Mouse (Mus musculus): ENCODE measurements around the gene Supt6. TPM values are rescaled to one million over a fixed set of nuclear protein-coding genes. Genes with fewer than 3 reads are reported as not detected.

Supt6 gene
- polyA plus RNA-seq, 1 experiment from 2014 or later = 37.5 TPM

DNA sequence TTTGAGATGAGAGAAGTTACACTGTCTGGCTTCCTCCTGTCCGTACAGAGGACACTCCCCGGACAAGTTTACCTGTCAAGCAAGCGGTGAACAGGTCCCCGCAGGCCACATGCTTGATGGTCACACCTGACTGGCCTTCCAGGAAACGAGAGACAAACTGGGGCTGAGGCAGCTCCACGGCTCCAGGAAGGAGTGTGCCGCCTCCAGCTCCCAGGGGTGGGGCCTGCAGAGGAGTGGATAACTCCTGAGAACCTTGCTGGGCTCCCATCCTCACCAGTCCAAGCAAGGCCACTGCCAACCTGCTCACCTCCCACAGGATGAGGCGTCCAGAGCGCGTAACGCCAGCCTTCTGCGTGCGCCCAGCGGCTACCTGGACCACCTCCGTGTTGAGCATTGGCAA, 75.5 kb downstream of the Supt6 start:
- no peak for ATAC-seq (ENCODE audit: low FRiP score, low read depth)
- Histone ChIP-seq H3K4me2 (replicated peaks) (no peak overlapping the region), H3K36me3 (no peaks in the 10 kb centered on the region), H3K27me3 (peaks cover 17% of the 10 kb centered on the region), H3K27ac (replicated peaks) (no peak overlapping the region), H3K4me1 (peaks cover 7% of the 10 kb centered on the region), H3K9me3 (no peaks in the 10 kb centered on the region), H3K4me3 (no peak overlapping the region), H3K9ac (replicated peaks) (no peak overlapping the region)
- WGBS = 89% methylated on average over 15 of the region's 15 CpGs

DNA sequence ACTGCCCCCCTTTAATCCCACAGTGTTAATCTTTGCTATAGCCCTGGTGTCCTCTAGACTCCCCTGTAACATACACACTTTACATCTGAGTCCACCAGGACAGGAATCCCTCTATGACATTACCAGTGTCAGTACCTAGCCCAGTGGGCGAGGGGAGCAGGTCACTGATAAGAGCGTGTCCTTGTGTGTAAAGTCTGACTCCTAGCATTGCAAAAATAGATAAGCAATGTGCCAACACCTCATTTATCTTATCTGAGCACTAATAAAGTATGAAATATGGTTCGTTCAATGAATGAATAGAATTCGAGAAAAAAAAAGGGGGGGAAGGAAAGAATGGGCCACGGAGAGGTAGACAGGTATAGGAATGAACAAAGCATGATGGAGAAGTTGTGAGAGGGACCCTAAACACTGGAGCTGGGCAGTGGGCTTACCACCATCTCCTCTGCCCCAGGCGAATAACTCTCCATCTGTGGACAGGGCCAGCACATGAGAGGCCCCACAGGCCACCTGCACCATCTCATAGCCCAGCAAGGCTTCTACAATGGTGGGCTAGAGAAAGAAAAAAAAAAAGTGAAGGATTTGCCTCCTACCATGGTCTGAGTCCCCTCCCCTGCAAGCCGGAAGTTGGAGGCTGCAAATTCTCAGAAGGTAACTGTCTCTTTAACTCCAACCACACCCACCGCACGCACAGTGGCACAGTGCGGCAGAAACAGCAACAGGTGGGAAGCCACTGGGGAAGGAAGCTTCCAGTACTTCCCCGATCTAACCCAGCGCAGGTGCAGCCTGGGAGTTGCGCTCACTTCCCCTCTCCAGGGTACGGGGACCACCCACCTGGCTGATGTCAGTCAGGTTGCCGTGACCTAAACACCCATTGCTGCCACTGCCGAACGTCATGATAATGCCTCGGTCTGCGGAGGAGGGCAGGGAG, 77.0 kb downstream of the Supt6 start:
- 69% methylated on average over 19 of the region's 19 CpGs for WGBS
- H3K4me2 ChIP-seq (replicated peaks) = no peak overlapping the region
- no peak overlapping the region for H3K4me3 ChIP-seq
- no peaks in the 10 kb centered on the region for H3K36me3 ChIP-seq
- H3K9me3 ChIP-seq = no peaks in the 10 kb centered on the region
- H3K9ac ChIP-seq (replicated peaks) = no peak overlapping the region
- peaks cover 17% of the 10 kb centered on the region for H3K27me3 ChIP-seq
- H3K4me1 ChIP-seq = peaks cover 7% of the 10 kb centered on the region
- no peak for ATAC-seq (ENCODE audit: low FRiP score, low read depth)
- H3K27ac ChIP-seq (replicated peaks) = no peak overlapping the region

DNA sequence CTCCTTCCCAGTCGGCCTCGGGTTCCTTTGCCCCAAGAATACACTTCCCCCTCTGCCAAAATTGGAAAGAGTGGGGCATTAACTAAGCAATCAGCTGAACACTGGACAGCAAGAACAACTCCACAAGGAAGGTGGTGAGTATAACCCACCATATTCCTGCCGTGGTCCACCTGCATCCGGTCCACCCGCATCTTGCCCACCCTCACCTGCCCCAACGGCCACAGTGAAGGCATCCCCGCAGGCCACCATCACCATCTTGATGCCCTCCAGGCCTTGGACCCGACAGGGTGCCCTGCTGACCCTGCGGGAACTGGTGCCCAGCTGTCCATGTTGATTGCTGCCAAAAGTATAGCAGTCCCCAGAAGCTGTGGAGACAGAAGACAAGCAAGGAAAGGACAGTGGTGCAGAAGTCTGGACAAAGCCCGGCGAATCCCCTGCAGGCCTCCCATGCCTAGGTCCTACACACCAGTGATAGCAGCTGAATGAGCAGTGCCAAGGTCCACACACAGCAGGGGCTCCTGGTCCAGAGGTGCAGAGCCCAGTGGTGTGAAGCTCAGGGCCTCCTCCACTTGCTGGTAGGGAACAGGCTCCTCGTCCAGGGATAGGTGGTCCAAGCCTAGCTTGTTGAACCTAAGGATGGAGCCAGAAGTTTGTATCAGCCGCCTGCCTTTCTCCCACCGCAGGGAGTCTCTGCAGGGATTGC, 78.4 kb downstream of the Supt6 start:
- 84% methylated on average over 14 of the region's 14 CpGs for WGBS
- no peaks in the 10 kb centered on the region for H3K9me3 ChIP-seq
- peaks cover 4% of the 10 kb centered on the region for H3K36me3 ChIP-seq
- H3K27me3 ChIP-seq = peaks cover 17% of the 10 kb centered on the region
- no peak overlapping the region for H3K4me3 ChIP-seq
- H3K4me1 ChIP-seq = peaks cover 21% of the 10 kb centered on the region
- no peak overlapping the region for H3K4me2 ChIP-seq (replicated peaks)
- no peak overlapping the region for H3K27ac ChIP-seq (replicated peaks)
- H3K9ac ChIP-seq (replicated peaks) = no peak overlapping the region
- ATAC-seq (ENCODE audit: low FRiP score, low read depth) = no peak

DNA sequence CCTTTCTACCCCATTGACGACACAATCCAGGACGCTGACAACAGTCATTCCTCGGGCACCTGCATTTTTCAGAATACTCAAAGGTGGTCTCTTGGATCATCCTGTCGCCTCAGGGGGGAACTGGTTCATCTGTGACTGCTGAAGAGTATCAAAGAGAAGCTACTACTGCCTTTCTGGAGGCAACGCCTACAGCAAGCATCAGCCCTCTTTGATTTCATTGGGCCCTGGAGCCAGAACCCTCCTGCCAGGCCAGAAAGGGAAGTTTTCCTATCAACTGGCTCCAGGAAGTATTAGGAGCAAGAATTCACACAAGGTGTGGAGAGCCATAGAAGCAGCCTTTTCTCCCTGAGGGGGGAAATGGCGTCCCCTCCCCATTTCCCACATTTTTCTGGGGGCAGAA, 79.1 kb downstream of the Supt6 start:
- H3K9ac ChIP-seq (replicated peaks) = no peak overlapping the region
- H3K9me3 ChIP-seq = no peaks in the 10 kb centered on the region
- H3K27me3 ChIP-seq = peaks cover 17% of the 10 kb centered on the region
- H3K4me3 ChIP-seq = no peak overlapping the region
- H3K4me2 ChIP-seq (replicated peaks) = no peak overlapping the region
- 72% methylated on average over 6 of the region's 6 CpGs for WGBS
- H3K27ac ChIP-seq (replicated peaks) = no peak overlapping the region
- ATAC-seq (ENCODE audit: low FRiP score, low read depth) = no peak
- peaks cover 12% of the 10 kb centered on the region for H3K36me3 ChIP-seq
- H3K4me1 ChIP-seq = peaks cover 27% of the 10 kb centered on the region

DNA sequence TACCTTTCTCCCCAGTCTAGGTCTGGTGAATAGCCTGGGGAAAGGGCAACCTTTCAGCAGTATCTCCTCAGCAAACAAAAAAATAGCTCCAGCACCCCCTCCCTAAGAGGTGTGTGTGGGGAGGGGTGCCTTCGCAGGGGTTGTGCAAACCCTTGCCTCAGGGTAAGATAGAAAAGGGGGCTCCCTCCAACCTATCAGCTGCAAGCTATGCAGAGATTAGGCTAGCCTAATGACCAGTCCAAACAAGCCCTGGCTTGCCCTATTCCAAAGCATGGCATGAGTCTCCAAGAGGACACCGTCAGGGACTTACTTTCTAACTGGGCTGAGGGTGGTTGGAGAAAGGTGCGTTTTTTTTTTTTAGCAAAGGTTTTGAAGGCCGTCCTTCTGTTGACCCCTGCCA, 79.6 kb downstream of the Supt6 start:
- Histone ChIP-seq H3K36me3 (peaks cover 17% of the 10 kb centered on the region), H3K9me3 (no peaks in the 10 kb centered on the region), H3K4me3 (peak overlapping the region; percentile 100), H3K27ac (replicated peaks) (peak overlapping the region; percentile 99; the same call in 1 of the 2 replicates), H3K9ac (replicated peaks) (peak overlapping the region; percentile 99; the same call in 1 of the 2 replicates), H3K27me3 (peaks cover 17% of the 10 kb centered on the region), H3K4me1 (peaks cover 27% of the 10 kb centered on the region), H3K4me2 (replicated peaks) (peak overlapping the region; percentile 75)
- no peak for ATAC-seq (ENCODE audit: low FRiP score, low read depth)
- WGBS = 53% methylated on average over 4 of the region's 4 CpGs

DNA sequence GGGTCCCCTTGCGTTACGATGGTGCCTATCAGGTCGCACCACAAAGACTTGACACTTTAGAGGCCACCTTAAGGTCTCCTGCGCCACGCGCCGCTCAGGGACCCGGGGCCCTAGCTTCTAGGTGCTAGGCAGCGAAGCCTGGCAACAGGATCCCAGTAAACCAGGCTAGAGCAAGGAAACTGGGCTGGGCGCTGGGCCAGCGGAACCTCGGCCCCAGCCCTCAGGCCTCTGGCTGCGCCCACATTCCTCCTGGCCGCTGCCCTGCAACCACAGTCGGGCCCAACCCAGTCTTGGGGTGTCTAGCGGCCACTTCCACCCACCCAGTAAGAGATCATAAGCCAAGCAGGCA, 80.1 kb downstream of the Supt6 start:
- Histone ChIP-seq H3K9me3 (no peaks in the 10 kb centered on the region), H3K27ac (replicated peaks) (peak overlapping the region; percentile 99), H3K4me1 (peaks cover 27% of the 10 kb centered on the region), H3K4me2 (replicated peaks) (peak overlapping the region; percentile 75), H3K9ac (replicated peaks) (peak overlapping the region; percentile 99), H3K4me3 (peak overlapping the region; percentile 100), H3K36me3 (peaks cover 21% of the 10 kb centered on the region), H3K27me3 (peaks cover 17% of the 10 kb centered on the region)
- WGBS = 4% methylated on average over 16 of the region's 16 CpGs
- ATAC-seq (ENCODE audit: low FRiP score, low read depth) = peak; percentile 3; the same call in 1 of the 2 replicates

DNA sequence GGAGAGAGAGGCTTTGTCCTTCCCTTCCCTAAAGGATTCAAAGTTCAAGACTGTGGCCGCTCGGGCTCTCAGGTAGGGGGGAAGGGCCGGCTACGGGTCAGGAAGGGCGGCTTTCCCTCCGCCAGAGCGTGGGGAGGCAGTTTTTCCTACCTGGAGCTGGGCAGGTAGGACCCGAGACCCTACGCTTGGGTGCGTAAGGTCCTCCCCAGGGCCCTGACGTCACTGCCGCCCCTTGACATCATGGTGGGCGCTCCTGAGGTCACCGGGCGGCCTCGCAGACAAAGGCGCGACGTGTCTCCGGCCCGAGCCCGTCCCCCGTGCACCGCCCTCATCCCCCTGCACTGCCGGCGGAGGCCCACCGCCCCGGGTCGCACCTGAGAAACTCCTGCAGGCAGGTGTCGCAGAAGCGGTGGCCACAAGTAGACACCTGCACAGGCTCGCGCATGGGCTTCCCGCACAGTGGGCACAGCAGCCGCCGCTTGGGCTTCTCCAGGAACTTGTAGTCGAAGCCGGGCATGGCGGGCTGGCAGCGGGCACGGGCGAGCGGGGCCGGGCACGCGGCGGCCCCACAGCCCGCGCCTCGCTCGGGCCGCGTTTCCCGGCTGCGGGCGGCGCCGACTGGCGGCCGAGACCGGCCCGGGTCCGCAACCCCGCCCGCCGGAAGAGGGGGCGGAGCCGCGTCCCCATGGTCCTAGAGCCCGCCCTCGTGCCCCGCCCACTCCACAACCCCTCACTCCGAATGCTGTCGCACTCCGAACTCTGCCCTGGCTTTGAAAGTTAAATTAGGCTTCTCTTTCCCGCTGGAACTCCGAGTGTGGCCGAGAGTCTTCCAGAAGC, 80.6 kb downstream of the Supt6 start, which contains the start of gene Traf4:
Gene Traf4 (minus strand): TSS at position 666 of the 837 bp plus-strand sequence.
- Histone ChIP-seq H3K27me3 (peaks cover 17% of the 10 kb centered on the region), H3K4me2 (replicated peaks) (peak within 1 kb of the TSS; percentile 75), H3K4me3 (peak within 1 kb of the TSS; percentile 100), H3K9me3 (no peaks in the 10 kb centered on the region), H3K36me3 (peaks cover 27% of the 10 kb centered on the region), H3K9ac (replicated peaks) (peak within 1 kb of the TSS; percentile 99), H3K27ac (replicated peaks) (peak within 1 kb of the TSS; percentile 99), H3K4me1 (peaks cover 27% of the 10 kb centered on the region)
- peak; percentile 80 for ATAC-seq (ENCODE audit: low FRiP score, low read depth)
- WGBS = under 1% methylated on average over 76 of the region's 78 CpGs

DNA sequence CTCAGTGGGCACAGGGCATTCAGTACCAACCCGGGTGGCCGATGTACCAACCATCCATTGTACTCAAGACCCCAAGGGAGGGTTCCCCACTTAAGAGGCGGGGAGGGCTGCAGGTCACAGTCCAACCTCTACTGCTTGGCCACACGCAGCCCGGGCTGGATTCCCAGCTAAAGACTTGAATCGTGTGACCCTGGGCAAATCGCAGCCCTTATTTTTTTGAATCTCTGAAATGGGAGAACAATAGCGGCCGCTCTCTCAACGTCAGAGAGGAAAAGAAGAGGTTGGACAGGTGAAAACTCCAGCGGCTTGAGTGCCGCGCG, 81.2 kb downstream of the Supt6 start:
- WGBS = under 1% methylated on average over 14 of the region's 14 CpGs
- H3K4me3 ChIP-seq = peak overlapping the region; percentile 100
- peak overlapping the region; percentile 75 for H3K4me2 ChIP-seq (replicated peaks)
- H3K27me3 ChIP-seq = peaks cover 17% of the 10 kb centered on the region
- ATAC-seq (ENCODE audit: low FRiP score, low read depth) = no peak
- peaks cover 32% of the 10 kb centered on the region for H3K4me1 ChIP-seq
- peak overlapping the region; percentile 99 for H3K9ac ChIP-seq (replicated peaks)
- peak overlapping the region; percentile 99 for H3K27ac ChIP-seq (replicated peaks)
- H3K36me3 ChIP-seq = peaks cover 33% of the 10 kb centered on the region
- H3K9me3 ChIP-seq = no peaks in the 10 kb centered on the region

DNA sequence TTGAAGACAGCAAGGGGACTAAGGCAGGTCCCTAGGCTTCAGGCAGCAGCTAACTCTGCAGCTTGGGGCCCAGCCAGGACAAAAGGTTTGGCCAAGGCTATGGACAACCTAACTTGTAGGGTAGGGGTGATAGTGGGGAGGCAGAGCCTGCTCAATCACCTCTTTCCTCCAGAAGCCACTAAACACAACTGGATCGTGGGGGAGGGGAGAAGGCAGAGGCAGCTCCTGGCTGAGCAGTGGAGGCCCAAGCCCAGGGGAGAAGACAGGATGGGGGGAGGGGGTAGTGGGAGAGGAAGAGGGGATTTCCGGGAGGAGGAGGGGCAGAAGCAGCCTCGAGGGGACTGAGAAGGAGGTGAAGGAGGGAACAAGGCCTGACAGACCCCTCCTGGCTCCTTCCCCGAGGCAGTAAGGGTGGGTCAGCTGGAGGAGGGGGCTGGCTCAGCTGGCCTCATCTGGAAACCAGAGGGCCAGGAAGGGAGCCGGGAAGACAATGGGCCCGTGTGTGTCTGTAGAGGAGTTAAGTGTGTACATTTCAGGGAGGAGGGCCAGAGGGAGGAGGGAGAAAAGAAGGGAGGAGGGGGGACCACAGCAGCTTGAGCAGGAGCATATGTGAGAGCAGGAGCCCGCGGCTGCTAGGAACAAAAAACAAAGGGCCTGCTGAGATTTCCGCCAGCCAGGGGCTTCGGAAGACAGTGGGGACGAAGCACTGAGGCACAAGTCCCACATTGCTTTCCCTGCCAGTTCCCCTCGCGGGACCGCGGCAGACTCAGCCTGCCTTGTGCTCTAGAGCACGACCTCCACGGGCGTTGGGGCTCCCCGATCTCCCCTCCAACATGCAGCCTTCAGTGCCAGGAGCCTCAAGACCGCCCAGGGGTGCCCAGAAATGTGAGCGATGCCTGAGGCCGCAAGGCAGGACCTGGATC, 81.8 kb downstream of the Supt6 start:
- H3K27me3 ChIP-seq = peaks cover 17% of the 10 kb centered on the region
- peak overlapping the region; percentile 100 for H3K4me3 ChIP-seq
- peak; percentile 70 for ATAC-seq (ENCODE audit: low FRiP score, low read depth)
- peaks cover 34% of the 10 kb centered on the region for H3K4me1 ChIP-seq
- peak overlapping the region; percentile 75 for H3K4me2 ChIP-seq (replicated peaks)
- peaks cover 37% of the 10 kb centered on the region for H3K36me3 ChIP-seq
- H3K9ac ChIP-seq (replicated peaks) = peak overlapping the region; percentile 99
- WGBS = under 1% methylated on average over 22 of the region's 22 CpGs
- no peaks in the 10 kb centered on the region for H3K9me3 ChIP-seq
- H3K27ac ChIP-seq (replicated peaks) = peak overlapping the region; percentile 99

DNA sequence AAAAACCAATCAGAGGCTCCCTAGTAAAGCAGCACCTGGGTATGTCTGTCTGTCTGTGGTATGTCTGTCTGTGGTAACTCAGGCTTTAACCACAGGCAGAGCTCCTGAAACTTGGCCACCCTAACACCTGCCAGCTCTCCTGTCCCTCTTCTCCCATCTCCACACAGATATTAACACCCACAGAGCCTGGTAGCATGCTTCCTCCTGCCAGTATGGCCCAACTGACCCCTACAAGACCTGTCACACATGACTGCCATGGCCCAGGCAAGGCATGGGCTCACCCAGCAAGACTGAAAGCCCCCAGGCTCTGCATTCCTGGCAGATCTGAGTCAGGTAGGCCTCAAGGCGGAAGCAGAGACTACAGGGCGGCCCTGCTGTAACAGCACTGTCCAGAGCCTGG, 82.7 kb downstream of the Supt6 start:
- Histone ChIP-seq H3K4me2 (replicated peaks) (peak overlapping the region; percentile 75), H3K9me3 (no peaks in the 10 kb centered on the region), H3K9ac (replicated peaks) (peak overlapping the region; percentile 99), H3K4me3 (peak overlapping the region; percentile 100), H3K27me3 (peaks cover 16% of the 10 kb centered on the region), H3K27ac (replicated peaks) (peak overlapping the region; percentile 99), H3K36me3 (peaks cover 46% of the 10 kb centered on the region), H3K4me1 (peaks cover 34% of the 10 kb centered on the region)
- WGBS = 72% methylated on average over 2 of the region's 2 CpGs
- ATAC-seq (ENCODE audit: low FRiP score, low read depth) = 0 out of 2 replicates have a peak, but pooled peaks have one; percentile 3

DNA sequence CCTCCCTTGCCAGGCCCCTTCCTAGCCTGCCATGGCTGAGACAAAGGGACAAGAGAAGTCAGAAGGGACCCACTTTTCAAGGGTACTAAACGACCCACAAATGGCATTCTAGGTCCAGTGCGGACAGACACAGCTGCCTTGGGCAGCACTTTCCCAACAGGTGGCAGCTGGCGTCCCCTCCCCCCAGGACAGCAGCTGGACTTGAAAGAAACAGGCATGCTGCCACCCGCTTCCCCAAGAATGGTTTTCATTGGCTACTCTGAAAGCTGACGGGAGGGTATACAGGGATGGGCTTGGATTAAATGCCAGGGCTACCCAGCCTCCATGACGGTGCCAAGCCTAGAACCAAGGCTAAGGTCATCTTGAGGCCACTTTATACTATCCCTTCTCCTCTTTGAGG, 83.3 kb downstream of the Supt6 start:
- Histone ChIP-seq H3K9ac (replicated peaks) (peak overlapping the region; percentile 99; the same call in 1 of the 2 replicates), H3K4me2 (replicated peaks) (peak overlapping the region; percentile 75), H3K27me3 (peaks cover 11% of the 10 kb centered on the region), H3K9me3 (no peaks in the 10 kb centered on the region), H3K4me1 (peaks cover 34% of the 10 kb centered on the region), H3K4me3 (peak overlapping the region; percentile 100), H3K36me3 (peaks cover 51% of the 10 kb centered on the region), H3K27ac (replicated peaks) (peak overlapping the region; percentile 99)
- no peak for ATAC-seq (ENCODE audit: low FRiP score, low read depth)
- WGBS = 59% methylated on average over 6 of the region's 6 CpGs
